Mouse (Mus musculus) forebrain, embryonic 15.5 days (tissue): ENCODE data around the gene Ovgp1. TPM values are rescaled to one million over a fixed set of nuclear protein-coding genes. Genes with fewer than 3 reads are reported as not detected.
A peak's percentile ranks its signal among the peaks of the same experiment; 100 is the strongest.
"Not testable (repeated sequence)": the region's sequence is repeated elsewhere in the genome, so short reads cannot be mapped to it uniquely, and the experiment has no call there.

ENCODE experiments used
- ATAC-seq: fragments of 200-750 bp; cut with Nextera tagmentation; replicated peaks from 2 replicates; pipeline ENCODE4 v1.8.0; 2017; ENCODE audit warnings: mild to moderate bottlenecking, moderate TSS enrichment, moderate library complexity
- H3K27ac ChIP-seq: fragments of 300-500 bp; sonication (generic); replicated peaks from 2 replicates; pipeline ENCODE4 v1.5.1; 2015; ENCODE audit warnings: mild to moderate bottlenecking, inconsistent platforms
- H3K27me3 ChIP-seq: fragments of 300-500 bp; sonication (generic); 2 replicates; pipeline ENCODE4 v1.6.1; 2015; ENCODE audit warnings: inconsistent platforms
- H3K36me3 ChIP-seq: fragments of 300-500 bp; sonication (generic); 2 replicates; pipeline ENCODE4 v1.6.1; 2015; ENCODE audit warnings: mild to moderate bottlenecking, inconsistent platforms
- H3K4me1 ChIP-seq: fragments of 300-500 bp; sonication (generic); 2 replicates; pipeline ENCODE4 v1.6.1; 2015; ENCODE audit warnings: inconsistent platforms
- H3K4me2 ChIP-seq: fragments of 300-500 bp; sonication (generic); replicated peaks from 2 replicates; pipeline ENCODE4 v1.6.1; 2015; ENCODE audit warnings: mild to moderate bottlenecking, inconsistent platforms
- H3K4me3 ChIP-seq: fragments of 300-500 bp; sonication (generic); 2 replicates; pipeline ENCODE4 v1.5.1; 2015; ENCODE audit warnings: mild to moderate bottlenecking, inconsistent platforms
- H3K9ac ChIP-seq: fragments of 300-500 bp; sonication (generic); replicated peaks from 2 replicates; pipeline ENCODE4 v1.6.1; 2015; ENCODE audit warnings: mild to moderate bottlenecking, inconsistent platforms
- H3K9me3 ChIP-seq: fragments of 300-500 bp; sonication (generic); 2 replicates; pipeline ENCODE4 v1.6.1; 2016; ENCODE audit warnings: inconsistent platforms
- WGBS: fragments of 180-500 bp; shearing (Covaris S2); methylation state at CpG from one replicate; pipeline ENCODE4 v1.1.7; 2015; ENCODE audit warnings: mixed read lengths; 5-methylcytosine and 5-hydroxymethylcytosine counted together
- polyA plus RNA-seq: library from polyadenylated mRNA; unstranded; fragments of >200 nt; fragmentation: Nextera tagmentation; extraction: Ambion mirVana; gene quantifications from 2 replicates; pipeline ENCODE4 v1.2.1, GENCODE M21; 2015

Ovgp1 gene
- polyA plus RNA-seq, 1 experiment from 2014 or later: 4.5 TPM

DNA sequence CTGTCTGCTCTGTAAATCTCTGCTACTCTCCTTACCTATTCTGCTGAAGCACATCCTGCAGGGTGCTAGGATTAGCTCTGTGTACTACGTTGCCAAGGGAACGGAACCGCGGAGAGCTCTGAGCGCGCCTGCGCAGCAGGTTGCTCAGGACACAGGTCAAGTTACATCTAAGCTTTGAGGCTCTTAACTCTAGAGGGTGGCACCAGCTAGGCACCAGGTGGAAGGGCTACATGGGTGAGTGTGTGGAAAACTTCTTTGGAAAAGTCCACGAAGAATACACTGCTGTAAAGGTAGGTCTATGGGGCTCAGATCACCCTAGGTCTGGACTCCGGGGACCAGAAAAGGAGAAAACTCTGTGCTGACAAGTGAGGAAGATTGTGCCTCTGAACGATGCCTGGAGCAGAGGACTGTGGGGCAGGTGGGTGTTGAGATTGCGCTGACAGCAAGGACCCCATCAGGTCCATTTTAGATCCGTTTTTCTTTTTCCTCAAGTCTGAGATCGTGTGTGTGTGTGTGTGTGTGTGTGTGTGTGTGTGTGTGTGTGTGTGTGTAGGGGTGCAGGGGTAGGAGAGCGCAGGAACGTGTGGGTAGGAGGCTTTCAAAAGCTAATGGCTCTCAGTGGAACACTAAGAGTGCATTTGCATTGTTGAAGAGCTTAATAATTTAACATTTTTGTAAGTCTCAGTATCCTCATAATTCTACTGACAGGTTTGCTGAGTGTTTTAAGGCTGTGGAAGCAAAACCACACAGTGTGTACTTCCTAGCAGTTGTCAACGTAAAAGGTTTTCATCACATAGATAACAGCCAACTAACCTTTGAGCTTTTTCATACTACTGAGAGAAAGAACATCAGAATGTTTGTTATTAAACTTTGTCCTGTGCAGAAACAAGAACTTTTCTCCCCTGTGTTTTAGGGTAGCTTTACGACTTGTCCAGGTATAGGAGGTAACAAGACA, 28.2 kb downstream of the Ovgp1 start:
- Histone ChIP-seq H3K4me3 (peak overlapping the region; percentile 25), H3K36me3 (no peaks in the 10 kb centered on the region), H3K9ac (no peak overlapping the region), H3K27ac (no peak overlapping the region), H3K4me2 (peak overlapping the region; percentile 46), H3K27me3 (no peaks in the 10 kb centered on the region), H3K9me3 (no peaks in the 10 kb centered on the region), H3K4me1 (peaks cover 8% of the 10 kb centered on the region)
- WGBS: 17% methylated on average over 17 of the region's 17 CpGs
- peak; percentile 95 for ATAC-seq

DNA sequence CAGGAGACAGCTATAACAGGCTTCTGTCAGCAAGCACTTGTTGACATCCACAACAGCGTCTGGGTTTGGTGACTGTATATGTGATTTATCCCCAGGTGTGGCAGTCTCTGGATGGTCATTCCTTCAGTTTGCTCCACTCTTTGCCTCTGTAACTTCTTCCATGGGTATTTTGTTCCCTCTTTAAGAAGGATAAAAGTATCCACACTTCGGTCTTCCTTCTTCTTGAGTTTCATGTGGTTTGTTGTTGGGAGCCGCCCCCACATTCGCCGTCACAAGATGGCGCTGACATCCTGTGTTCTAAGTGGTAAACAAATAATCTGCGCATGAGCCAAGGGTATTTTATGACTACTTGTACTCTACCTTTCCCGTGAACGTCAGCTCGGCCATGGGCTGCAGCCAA, 29.8 kb downstream of the Ovgp1 start:
- H3K4me3 ChIP-seq, H3K36me3 ChIP-seq, H3K27ac ChIP-seq, H3K9ac ChIP-seq, H3K4me1 ChIP-seq, H3K27me3 ChIP-seq, H3K9me3 ChIP-seq, H3K4me2 ChIP-seq, ATAC-seq: not testable (repeated sequence)
- WGBS: 79% methylated on average over 10 of the region's 10 CpGs

DNA sequence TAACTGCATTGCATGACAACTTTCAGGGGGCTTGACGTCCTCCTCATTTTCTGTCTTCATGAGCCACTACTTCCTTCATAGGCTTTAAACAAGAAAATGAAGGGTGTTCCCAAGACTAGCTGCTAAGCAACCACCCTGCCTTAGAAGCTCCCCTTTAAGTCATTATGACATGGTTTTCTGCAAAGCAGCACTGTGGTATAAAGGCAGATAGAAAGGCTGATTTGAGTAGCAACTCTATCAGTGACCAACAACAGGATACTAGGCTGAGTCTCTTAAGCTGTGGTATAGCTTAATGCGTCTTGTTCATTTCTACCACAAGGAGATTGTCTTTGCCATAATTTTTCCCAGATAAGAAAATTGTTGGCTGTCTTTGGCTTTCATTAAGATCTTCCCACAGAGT, 41.0 kb downstream of the Ovgp1 start, which contains the start of gene Pifo:
Gene Pifo (minus strand): TSS at position 101 of the 400 bp plus-strand sequence.
- Histone ChIP-seq H3K36me3 (no peaks in the 10 kb centered on the region), H3K27ac (no peak within 1 kb of the TSS), H3K9ac (no peak within 1 kb of the TSS), H3K4me3 (no peak within 1 kb of the TSS), H3K9me3 (no peaks in the 10 kb centered on the region), H3K4me2 (no peak within 1 kb of the TSS), H3K4me1 (no peaks in the 10 kb centered on the region), H3K27me3 (no peaks in the 10 kb centered on the region)
- ATAC-seq: no peak
- WGBS: 84% methylated on average over 2 of the region's 2 CpGs

GRCm38 (mm10) chr3:106021840-106022239, 48.3 kb downstream of the Ovgp1 start:
- no peaks in the 10 kb centered on the region for H3K27me3 ChIP-seq
- no peak overlapping the region for H3K27ac ChIP-seq
- no peaks in the 10 kb centered on the region for H3K9me3 ChIP-seq
- no peak overlapping the region for H3K9ac ChIP-seq
- H3K4me2 ChIP-seq: no peak overlapping the region
- no peak for ATAC-seq
- no peak overlapping the region for H3K4me3 ChIP-seq
- no peaks in the 10 kb centered on the region for H3K36me3 ChIP-seq
- no peaks in the 10 kb centered on the region for H3K4me1 ChIP-seq

DNA sequence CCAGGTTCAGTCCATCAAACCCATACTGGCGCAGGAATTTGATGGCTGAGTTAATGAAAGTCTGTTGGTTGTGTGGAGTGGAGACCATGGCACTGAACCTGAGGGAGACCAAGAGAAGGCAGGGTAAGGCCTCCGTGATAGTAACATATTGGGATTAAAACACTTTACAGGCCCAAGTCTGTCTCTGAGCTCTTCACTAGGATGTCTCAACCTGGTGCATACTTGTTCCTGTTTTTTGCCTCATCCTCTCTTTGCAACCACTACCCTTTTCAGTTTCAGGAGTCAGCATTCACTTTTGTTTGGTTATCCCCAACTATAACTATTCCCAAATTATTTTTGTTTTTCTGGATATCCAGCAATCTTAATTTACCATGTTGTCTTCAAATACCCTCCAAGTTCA, 50.6 kb downstream of the Ovgp1 start:
- no peak for ATAC-seq
- Histone ChIP-seq H3K27ac (no peak overlapping the region), H3K4me3 (no peak overlapping the region), H3K9ac (no peak overlapping the region), H3K4me1 (no peaks in the 10 kb centered on the region), H3K27me3 (no peaks in the 10 kb centered on the region), H3K4me2 (no peak overlapping the region), H3K36me3 (no peaks in the 10 kb centered on the region), H3K9me3 (no peaks in the 10 kb centered on the region)
- WGBS: 93% methylated on average over 2 of the region's 2 CpGs

- H3K27me3 ChIP-seq: no peaks in the 10 kb centered on the region
- H3K4me2 ChIP-seq: no peak within 1 kb of the TSS
- no peak within 1 kb of the TSS for H3K4me3 ChIP-seq
- H3K27ac ChIP-seq: no peak within 1 kb of the TSS
- no peak within 1 kb of the TSS for H3K9ac ChIP-seq
- H3K4me1 ChIP-seq: no peaks in the 10 kb centered on the region
- ATAC-seq: no peak
- 83% methylated on average over 1 of the region's 1 CpGs for WGBS
- no peaks in the 10 kb centered on the region for H3K9me3 ChIP-seq
- no peaks in the 10 kb centered on the region for H3K36me3 ChIP-seq
Observed at GRCm38 (mm10) chr3:106032781-106033180, 59.3 kb downstream of the Ovgp1 start, which contains the start of gene Chil5. Chil5 (minus strand) TSS chr3:106032814.

Other genes starting within 250 kb of the Ovgp1 start
- gene Rap1a, start 172.4 kb upstream of the Ovgp1 start, polyA plus RNA-seq: 76.3 and 78.3 TPM in 2 replicates
- gene Adora3, start 102.9 kb upstream of the Ovgp1 start, polyA plus RNA-seq: 0.23 and 0.46 TPM in 2 replicates
- 0.24 TPM in 1 of 2 replicates, not detected in the other for gene Tmigd3, start 102.8 kb upstream of the Ovgp1 start, polyA plus RNA-seq
- 0.20 and 0.23 TPM in 2 replicates for gene I830077J02Rik, start 41.0 kb upstream of the Ovgp1 start, polyA plus RNA-seq
- gene Wdr77, start 14.3 kb upstream of the Ovgp1 start, polyA plus RNA-seq: 101 and 109 TPM in 2 replicates
- gene Atp5f1, start 13.6 kb upstream of the Ovgp1 start, polyA plus RNA-seq: 477 and 490 TPM in 2 replicates
- gene Pifo, start 40.9 kb downstream of the Ovgp1 start, polyA plus RNA-seq: 3.7 and 8.5 TPM in 2 replicates
- gene Chil5, start 59.1 kb downstream of the Ovgp1 start, polyA plus RNA-seq: not detected in 2 replicates
- gene Chia1, start 139.5 kb downstream of the Ovgp1 start, polyA plus RNA-seq: 0.36 and 1.1 TPM in 2 replicates
- gene Chil3, start 193.9 kb downstream of the Ovgp1 start, polyA plus RNA-seq: not detected in 2 replicates
- not detected in 2 replicates for gene Chil4, start 245.8 kb downstream of the Ovgp1 start, polyA plus RNA-seq